Mouse (Mus musculus) heart, adult 8-10 months (tissue): ENCODE measurements around the gene AC131692.1. TPM values are rescaled to one million over a fixed set of nuclear protein-coding genes. Genes with fewer than 3 reads are reported as not detected.
A peak's percentile ranks its signal among the peaks of the same experiment; 100 is the strongest.

Experiments used
- DNase-seq: peaks from one replicate; pipeline ENCODE4 v3.0.0; 2022; ENCODE audit warnings: low spot score
- total RNA-seq, 4 experiments: library from RNA; stranded (reverse); gene quantifications; 2 replicates each; pipeline ENCODE4 v1.2.4; 2022

AC131692.1 gene
- total RNA-seq, 4 experiments from 2014 or later, result not detected

GRCm38 (mm10) chr19:6067724-6068415 lies 26.3 kb upstream of the AC131692.1 start, which contains the start of gene Tm7sf2:
Gene Tm7sf2, minus strand, starts transcription at chr19:6068373.
- peak; percentile 89 for DNase-seq

- DNase-seq, result no peak
Observed at GRCm38 (mm10) chr19:6068951-6069350, 25.3 kb upstream of the AC131692.1 start.

DNA sequence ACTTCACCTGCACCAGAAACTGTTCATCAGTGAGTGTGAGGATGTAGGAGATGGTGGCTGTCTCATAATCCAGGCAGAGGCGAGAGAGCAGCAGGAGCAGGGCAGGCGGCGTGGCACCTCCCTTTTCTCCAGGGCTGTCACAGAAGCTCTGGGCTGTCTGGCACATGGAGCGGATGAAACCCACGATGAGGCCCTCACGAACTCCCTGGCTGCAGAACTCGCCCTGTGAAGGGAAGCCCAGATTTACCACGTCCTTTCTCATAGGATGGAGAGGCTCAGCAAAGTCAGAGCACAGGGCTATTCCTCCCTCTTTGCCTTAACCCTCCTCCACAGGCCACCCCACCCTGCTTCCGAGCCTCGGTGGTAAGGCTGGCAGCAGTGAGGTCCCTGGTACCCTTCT lies 24.4 kb upstream of the AC131692.1 start:
- DNase-seq, result no peak

GRCm38 (mm10) chr19:6070571-6071250 lies 23.5 kb upstream of the AC131692.1 start:
- no peak for DNase-seq

DNA sequence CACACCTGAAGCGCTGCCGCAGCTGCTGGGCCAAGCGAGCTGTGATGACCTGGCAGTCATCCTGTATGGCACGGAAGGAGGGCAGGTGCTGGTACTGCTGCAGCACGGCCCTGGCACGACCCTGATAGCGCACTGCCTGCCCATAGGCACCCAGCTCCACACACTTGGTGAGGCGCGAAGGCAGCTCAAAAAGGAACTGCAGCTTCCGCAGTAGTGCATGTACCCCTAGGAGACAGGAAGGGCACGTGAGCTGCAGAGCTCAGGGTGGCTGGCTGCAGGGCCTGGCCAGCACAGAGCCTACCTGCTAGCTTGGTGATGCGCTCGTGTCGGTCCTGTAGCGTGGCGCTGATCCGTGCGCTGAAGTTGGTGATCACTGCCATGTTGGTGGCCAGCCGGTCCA lies 23.0 kb upstream of the AC131692.1 start:
- no peak for DNase-seq

DNA sequence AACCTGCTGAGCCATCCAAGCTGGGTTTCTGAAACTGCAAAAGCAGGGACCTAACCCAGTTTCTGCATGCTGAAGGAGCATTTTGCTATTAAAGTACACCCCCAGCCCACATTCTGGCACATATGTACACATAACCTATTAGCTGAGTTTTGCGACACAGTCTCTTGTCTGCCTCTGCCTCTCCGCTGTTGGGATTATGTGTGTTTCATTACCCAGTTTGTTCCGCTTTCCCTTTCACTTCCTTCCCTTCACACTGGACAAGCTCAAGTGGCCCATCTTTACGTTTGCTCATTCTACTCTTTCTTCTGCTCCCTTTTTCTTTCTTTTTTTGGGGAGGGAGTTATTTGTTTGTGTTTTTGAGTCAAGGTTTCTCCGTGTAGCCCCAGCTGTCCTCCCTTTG lies 20.3 kb upstream of the AC131692.1 start:
- DNase-seq, result no peak

DNA sequence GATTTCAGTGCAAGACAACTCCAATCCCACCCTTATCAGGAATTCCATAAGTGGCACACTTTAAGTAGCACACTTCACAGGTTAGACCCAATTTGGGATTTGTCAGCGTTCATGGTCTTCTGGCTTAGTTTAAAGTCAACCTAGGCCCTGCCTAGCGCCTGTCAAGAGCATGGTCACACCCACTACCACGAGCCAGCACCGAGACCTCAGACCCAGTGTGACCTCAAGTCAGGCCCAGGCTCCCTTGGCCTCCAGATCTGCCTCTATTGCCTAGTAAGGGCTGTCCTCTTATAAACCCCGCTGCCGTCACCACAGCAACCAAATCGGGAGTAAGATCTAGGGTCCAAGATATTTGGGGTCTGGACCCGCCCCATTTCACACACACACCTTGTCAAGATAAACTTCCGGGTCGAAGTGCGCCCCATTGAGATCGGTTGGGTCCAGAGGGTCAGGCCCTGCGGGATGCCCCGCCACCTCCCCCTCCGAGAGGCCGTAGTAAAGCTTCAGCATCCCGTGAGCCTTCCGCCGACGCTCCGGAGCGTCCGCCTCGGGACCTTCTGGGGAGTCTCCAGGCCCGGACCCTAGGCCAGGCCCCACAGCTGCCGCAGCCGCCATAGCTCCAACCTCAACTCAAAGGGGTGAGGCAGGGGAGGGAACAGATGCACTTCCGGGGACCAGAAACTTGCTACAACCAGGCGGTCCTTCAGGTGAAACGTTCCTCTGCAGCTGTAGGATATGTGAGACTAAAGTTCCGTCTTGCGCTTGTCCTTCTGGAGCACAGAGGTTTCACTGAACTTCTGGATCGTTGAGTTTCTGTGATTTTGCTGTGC lies 17.4 kb upstream of the AC131692.1 start, which contains the start of gene Vps51:
Gene Vps51 (minus strand): TSS at position 668 of the 830 bp plus-strand sequence.
- DNase-seq, result peak; percentile 89

- DNase-seq, result no peak
Observed at GRCm38 (mm10) chr19:6079983-6080480, 14.2 kb upstream of the AC131692.1 start, which contains the start of gene Tmem262. Gene Tmem262, plus strand, starts transcription at chr19:6080033.

- no peak for DNase-seq
Observed at GRCm38 (mm10) chr19:6082156-6082555, 12.1 kb upstream of the AC131692.1 start, which contains the start of gene Gm28374. Gene Gm28374, minus strand, starts transcription at chr19:6082256.

- peak; percentile 97 for DNase-seq
Observed at GRCm38 (mm10) chr19:6084478-6085248, 9.6 kb upstream of the AC131692.1 start, which contains the start of the genes Zfpl1 and Cdca5. Gene Zfpl1, minus strand, starts transcription at chr19:6084956. Gene Cdca5, plus strand, starts transcription at chr19:6084983.

DNA sequence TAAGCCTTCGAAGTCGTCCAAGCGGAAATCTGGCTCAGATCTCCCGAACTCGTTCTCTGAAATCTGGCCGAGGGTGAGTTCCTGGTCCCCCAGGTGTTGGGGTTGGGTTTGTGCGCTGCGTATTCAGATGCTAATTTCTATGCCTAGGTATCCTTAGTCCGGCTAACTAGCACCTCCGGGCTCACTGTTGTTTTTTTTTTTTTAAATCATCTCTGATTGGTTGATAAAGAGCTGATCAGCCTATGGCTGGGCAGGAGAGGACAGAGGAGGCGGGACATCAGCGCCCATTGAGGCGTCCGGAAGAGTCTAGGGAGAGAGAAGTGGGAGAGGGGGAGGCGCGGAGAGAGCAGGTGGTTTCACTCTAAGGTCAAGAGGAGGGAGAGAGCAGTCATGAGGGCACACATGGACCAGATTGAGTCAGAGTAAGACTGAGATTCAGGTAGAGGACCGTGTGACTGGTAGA lies 8.8 kb upstream of the AC131692.1 start:
- no peak for DNase-seq

GRCm38 (mm10) chr19:6088841-6089240 lies 5.4 kb upstream of the AC131692.1 start:
- DNase-seq, result no peak

- DNase-seq, result no peak
Observed at GRCm38 (mm10) chr19:6097847-6098246, 3.6 kb downstream of the AC131692.1 start.

DNA sequence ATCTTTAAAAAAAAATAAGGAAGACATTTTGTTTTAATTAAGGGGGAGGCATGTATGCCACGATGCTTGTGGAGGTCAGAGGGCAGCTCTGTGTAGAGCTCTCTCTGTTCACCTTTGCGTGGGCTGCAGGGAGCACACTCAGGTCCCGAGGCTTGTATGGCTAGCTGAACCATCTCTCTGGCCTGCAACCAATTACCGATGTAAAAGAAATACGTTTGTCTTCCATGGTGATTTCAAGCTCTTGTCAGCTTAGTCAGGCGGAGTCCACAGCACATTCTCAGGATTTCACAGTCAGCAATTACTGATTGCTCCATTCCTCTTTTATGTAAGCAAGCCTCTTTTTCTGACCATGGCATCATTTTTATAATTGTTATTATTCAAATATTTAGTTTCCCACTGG lies 7.0 kb downstream of the AC131692.1 start:
- DNase-seq, result no peak

DNA sequence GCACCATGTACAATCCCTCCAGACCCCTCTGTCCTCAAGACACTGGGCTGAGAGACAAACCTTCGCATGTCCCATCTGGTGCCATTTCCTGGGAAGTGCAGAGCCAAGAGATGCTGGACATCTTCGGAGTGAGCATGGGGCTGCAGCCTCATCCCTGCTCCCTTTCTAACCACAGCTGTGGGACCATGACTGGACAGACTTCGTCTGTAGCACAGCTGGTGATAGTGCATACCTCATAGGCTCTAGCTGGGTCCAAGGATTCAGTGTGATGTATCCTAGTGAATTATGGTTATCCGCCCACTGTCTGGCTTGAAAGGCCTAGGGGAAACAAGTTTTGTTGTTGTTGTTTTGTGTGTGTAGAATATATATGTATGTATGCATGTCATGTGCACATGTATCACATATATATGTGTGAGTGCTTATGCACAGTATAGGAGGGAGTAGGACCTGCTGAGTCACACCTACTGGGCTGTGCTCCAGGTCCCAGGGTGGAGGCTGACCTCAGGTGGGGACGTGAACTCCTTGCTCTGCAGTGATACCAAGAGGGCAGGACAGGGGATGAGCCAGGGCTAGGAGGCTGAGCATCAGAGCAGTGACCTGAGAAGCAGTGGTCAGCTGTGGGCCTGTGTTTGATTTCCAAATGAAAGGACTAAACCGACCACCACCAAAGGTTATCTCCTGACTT lies 8.1 kb downstream of the AC131692.1 start:
- no peak for DNase-seq

DNA sequence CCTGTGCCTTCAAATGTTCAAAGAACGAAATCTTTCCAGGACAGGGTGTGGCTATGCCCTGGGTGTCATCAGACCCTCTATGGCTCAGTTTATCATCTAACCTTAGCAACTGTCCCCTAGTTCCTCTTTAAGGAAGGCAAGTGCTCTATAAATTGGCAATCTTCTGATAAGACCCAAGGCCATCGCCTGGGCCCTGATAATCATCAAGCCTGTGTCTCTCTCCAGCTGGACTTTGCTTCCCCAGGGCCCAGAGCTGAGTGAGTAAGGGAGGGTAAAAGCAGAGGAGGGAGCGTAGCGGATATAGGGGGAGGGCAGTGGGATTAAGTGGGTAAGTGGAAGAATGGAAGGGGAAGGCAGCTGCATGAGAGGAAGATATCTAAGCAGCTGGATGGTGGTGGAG lies 10.3 kb downstream of the AC131692.1 start:
- DNase-seq, result no peak

DNA sequence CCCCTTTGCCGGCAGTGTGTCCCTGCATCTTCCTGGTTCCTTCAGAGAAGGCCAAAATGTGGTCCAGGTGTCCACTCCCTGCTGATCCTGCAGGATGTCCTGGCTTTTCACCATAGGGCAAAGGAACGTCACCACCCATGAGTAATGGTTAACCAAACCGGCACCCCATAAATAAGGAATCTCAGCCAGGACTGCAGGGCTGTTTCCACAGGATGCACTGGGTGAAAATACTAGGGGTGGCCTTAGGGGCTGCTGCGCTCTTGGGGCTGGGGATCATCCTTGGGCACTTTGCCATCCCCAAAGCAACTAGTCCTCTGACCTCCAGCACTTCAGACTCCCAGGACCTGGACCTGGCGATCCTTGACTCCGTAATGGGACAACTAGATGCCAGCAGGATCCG lies 11.4 kb downstream of the AC131692.1 start, which contains the start of gene Naaladl1:
Gene Naaladl1 (plus strand): TSS at position 197 of the 400 bp plus-strand sequence.
- no peak for DNase-seq

GRCm38 (mm10) chr19:6113116-6113515 lies 18.9 kb downstream of the AC131692.1 start:
- no peak for DNase-seq

GRCm38 (mm10) chr19:6116113-6116850 lies 22.1 kb downstream of the AC131692.1 start:
- DNase-seq, result no peak
